Mouse (Mus musculus): ENCODE results near the gene Ap4b1.
"Not testable (repeated sequence)": the region's sequence is repeated elsewhere in the genome, so short reads cannot be mapped to it uniquely, and the experiment has no call there.

The Ap4b1 gene

GRCm38 (mm10) chr3:103808891-103809798, at the start of gene Ap4b1, which contains the start of the genes Dclre1b and Gm43064:
Gene Ap4b1, plus strand, starts transcription at chr3:103809520.
Gene Dclre1b, minus strand, starts transcription at chr3:103809444.
Gene Gm43064, plus strand, starts transcription at chr3:103809573.
- peak; percentile 90 for DNase-seq

DNA sequence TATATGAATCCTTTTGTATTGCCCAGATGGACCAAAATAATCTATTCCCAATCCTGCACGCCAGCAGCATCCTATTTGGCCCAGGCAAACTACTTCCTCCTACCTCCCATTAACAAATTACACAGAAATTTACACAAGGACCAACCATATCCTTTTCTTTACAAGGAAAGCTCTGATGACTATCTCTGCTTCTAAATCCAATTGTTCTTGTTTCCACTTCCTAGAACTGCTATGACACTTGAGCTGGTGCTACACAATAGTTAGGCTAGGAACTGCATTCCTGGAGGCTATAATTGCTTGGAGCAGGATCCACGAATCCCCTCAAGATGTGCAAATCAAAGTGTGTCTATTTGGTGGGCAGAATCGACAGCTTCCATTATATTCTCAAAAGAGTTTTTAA, 42.5 kb upstream of the Ap4b1 start:
- DNase-seq: no peak

- peak; percentile 92 for DNase-seq
Measured at GRCm38 (mm10) chr3:103771531-103772130, 37.7 kb upstream of the Ap4b1 start.

GRCm38 (mm10) chr3:103772846-103773245, 36.5 kb upstream of the Ap4b1 start:
- peak; percentile 69 for DNase-seq

DNA sequence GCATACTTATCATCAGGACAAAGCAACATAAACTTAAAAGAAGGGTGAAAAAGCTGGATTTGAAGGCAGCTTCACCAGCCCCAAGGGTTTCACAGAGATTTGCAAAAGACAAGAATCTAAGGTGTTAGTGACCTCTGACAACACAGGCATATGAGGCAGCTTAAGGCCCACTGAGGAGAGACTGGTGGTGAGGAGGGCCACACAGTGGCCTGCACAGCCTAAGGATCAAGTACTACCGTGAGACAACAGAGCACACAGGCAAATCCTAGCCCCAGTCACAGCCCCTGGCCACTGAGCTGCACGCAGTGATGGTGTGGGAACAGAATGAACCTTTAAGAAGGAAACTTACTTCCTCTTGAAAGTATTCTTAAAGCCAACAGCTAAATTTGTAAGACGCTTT, 35.8 kb upstream of the Ap4b1 start:
- DNase-seq: no peak

GRCm38 (mm10) chr3:103774009-103774408, 35.3 kb upstream of the Ap4b1 start:
- DNase-seq: no peak

GRCm38 (mm10) chr3:103777940-103778339, 31.4 kb upstream of the Ap4b1 start:
- no peak for DNase-seq

DNA sequence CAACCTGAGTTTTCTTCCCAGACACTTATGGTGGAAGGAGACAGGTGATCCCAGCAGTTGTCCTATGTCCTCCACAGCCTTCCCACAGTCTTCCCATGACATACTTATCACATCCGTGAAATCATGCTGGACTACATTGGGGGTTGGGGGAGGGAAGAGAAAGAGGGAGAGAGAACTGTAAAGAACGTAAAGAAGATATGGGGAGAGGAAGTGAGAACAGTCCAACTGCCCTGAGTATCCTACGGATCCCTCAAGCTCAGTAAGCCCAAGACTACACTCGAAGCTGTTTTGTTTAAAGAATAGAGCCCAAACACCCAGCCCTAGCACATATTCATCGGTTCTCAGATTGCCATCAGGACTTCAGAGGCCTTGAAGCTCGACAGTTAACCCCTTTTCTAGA, 30.7 kb upstream of the Ap4b1 start:
- no peak for DNase-seq

DNA sequence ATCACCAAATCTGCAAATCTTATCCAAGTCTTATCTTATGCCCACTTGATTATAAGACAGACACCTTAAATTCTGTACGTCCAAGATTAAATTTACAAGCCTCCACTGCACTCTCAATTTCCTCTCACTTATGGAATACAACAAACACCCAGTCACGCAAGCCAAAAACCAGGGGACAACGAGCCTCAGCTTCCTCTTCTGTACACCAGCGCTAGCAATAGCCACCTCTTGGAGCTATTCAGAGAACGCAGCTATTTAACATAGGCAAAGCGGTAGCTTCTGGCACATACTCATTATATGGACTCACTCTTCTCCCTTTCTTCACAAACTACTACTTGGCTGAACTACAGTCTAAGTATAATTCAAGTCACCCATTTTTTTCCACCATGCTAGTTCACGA, 30.1 kb upstream of the Ap4b1 start:
- DNase-seq: no peak

- no peak for DNase-seq
Measured at GRCm38 (mm10) chr3:103780271-103780670, 29.0 kb upstream of the Ap4b1 start.

- no peak for DNase-seq
Measured at GRCm38 (mm10) chr3:103780777-103781176, 28.5 kb upstream of the Ap4b1 start.

GRCm38 (mm10) chr3:103782844-103783609, 26.3 kb upstream of the Ap4b1 start:
- DNase-seq: no peak

GRCm38 (mm10) chr3:103787225-103787624, 22.1 kb upstream of the Ap4b1 start:
- no peak for DNase-seq

- peak; percentile 55 for DNase-seq
Measured at GRCm38 (mm10) chr3:103789096-103789495, 20.2 kb upstream of the Ap4b1 start.

DNA sequence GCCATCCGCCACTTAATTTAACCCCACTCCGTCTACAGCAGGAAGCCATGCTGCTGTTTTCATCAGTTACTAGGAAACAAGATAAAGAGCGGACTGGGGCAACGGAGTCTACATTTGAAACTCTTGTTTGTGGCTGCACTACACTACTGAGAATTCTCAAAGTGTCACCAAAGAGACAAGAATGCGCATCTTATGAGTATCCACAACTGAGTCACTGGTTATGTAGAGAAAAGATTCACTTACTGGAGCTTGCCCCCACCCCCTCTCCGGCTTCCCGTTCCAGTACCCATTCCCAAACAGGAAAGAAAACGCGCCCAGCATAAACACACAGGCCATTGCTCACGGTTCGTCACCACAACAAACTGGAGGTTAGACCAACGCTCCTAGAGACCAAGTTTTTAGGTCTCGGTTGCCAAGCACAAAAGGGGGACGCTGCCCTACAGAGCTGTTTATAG, 19.4 kb upstream of the Ap4b1 start:
- DNase-seq: peak; percentile 52

DNA sequence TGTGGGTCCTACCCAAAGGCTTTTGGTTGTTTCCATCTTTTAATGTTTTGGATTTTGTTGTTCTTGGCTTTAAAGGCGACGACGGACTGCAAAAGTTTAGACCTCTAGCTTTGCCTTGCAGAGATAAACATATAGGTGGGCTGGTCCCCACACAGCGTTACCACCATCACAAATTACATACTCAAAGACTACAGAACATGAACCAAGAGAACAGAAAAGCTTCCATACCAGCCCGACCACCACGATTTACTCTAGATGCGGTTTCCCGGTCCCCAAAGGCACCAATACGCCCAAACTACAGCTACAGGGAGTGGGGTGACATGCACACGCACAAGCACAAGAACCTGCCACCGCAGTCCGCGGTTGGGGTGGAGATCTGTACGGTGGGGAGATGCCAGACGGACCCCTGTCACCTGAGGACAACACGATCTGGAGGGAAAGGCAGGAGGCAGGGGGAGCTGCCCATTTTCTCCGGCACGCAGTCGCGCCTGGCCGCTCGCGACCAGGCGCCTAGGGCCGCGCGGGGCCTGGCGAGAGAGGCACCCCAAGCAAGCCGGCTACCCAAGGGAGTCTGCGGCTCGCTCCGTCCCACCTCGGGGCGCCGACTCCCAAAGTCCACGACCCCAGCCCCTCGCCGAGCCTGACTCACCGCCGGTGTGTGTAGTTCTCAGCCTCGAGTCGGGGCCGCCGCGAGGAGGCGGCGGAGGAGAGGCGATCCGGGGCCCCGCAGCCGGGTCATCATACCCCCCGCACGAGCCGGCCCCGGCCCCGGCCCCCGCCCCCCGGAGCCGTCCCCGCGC, 18.8 kb upstream of the Ap4b1 start:
- DNase-seq: peak; percentile 35

DNA sequence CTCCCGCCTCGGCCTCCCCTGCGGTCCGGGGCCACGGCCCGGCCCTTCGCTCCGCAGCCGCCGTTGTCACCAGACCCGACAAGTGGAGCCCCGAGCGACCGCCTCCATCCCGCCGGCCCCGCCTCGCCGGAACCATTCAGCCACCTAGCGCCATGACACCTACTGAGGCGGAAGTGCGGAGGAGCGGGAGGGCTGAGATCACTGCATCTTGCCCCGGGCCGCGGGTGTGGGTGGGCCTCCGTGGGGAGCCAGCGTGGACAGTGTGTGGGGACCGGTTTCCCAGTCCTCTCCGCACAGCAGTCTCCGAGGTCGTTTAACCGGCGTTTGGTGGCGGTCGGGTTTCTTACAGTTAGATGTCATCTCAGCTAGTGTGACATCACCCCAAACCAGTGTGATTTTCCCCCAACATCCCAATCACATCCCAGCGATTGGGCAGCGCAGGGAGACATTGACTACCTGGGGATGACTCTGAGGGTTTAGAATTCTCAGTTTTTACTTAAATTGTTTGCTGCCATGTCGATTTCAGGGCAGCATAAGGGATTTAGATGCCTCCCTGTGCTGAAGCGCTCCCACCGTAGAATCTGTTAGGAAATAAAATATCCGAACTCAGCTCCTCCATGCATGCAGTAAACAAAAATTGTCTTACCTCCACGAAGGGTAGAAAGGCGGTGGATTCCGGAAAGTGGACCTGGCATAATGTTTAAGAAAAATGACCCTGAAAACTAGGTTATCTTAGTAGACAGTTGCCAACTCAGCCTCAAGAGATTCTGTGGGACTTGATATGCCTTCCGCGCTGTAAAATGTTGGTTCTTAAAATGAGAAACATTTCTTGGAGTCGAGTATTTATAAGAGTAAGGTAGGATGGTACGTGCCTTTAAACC, 17.9 kb upstream of the Ap4b1 start, which contains the start of gene Hipk1:
Gene Hipk1, minus strand, starts transcription at position 334 of the 881 bp plus-strand sequence.
- DNase-seq: peak; percentile 95

DNA sequence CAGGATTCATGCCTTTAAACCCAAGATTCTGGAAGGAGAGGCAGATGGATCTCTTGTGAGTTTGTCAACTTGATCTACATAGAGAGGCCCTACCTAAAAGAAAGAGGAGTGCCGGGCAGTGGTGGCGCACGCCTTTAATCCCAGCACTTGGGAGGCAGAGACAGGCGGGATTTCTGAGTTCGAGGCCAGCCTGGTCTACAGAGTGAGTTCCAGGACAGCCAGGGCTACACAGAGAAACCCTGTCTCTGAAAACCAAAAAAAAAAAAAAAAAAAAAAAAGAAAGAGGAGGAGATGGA, 17.3 kb upstream of the Ap4b1 start:
- DNase-seq: not testable (repeated sequence)

GRCm38 (mm10) chr3:103792566-103792965, 16.8 kb upstream of the Ap4b1 start:
- DNase-seq: peak; percentile 39

- no peak for DNase-seq
Measured at GRCm38 (mm10) chr3:103796389-103796788, 12.9 kb upstream of the Ap4b1 start.

DNA sequence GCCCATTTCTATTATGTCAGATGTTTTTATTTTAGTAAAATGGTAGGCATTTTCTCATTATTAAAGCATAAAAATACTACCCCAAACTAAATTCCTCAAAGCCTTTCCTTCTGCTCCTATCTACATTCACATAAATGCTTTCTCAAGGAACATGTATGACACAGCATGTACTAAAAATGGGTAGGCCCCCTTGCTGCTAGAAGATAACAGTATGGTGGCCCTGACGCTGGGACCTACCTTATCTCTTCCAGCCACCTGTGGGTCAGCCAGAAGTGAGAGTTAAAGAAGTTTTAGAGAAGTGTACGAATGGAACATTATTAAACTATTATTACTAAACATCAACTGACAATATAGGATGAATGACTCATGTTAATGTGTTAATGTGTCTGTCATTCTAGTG, 9.8 kb upstream of the Ap4b1 start:
- no peak for DNase-seq
